In genomic region chr1:105974023-105974422, GRCm38 (mm10) we compare ENCODE assay signal across 1 mouse cellular context.
TF ChIP-seq lines count a peak whose summit lies in the region.

No protein-coding gene starts in this region.

TF ChIP-seq in CH12.LX, 34 proteins besides CTCF, POLR2A, EP300 and RAD21 (continued from another document):
- TF ChIP-seq NRF1 (IDR thresholded peaks at IDR 0.05; ENCODE audit: low read depth, low read length), result no peak
- TF ChIP-seq POLR2AphosphoS2 (IDR thresholded peaks at IDR 0.05; ENCODE audit: low read depth, low read length), result no peak
- no peak for TF ChIP-seq PAX5 (IDR thresholded peaks at IDR 0.05; ENCODE audit: low read length)
